Mouse (Mus musculus): ENCODE data around the gene Gm42669.

GRCm38 (mm10) chr5:107528856-107529255, 21.4 kb downstream of the Gm42669 start:
- TF ChIP-seq GATA1 (IDR thresholded peaks at IDR 0.05; ENCODE audit: low read length) (no peak), TAL1 (IDR thresholded peaks at IDR 0.05; ENCODE audit: low read length) (no peak)

Measured in erythroblast, embryonic 14.5 days (primary cell).